Mouse (Mus musculus) liver, postnatal 0 days (tissue): ENCODE results near the gene Dctn2. TPM values are rescaled to one million over a fixed set of nuclear protein-coding genes. Genes with fewer than 3 reads are reported as not detected.

Source experiments
- ATAC-seq: fragments of 200-750 bp; cut with Nextera tagmentation; 2 replicates; pipeline ENCODE4 v1.8.0; 2017; ENCODE audit warnings: mild to moderate bottlenecking, moderate library complexity
- DNase-seq: peaks from one replicate; pipeline ENCODE4 v3.0.0-alpha.2; 2016
- H3K27ac ChIP-seq: fragments of 300-500 bp; sonication (generic); 2 replicates; pipeline ENCODE4 v1.5.1; 2014; ENCODE audit warnings: antibody characterized with exemption, moderate library complexity, mild to moderate bottlenecking, low read depth
- H3K27me3 ChIP-seq: fragments of 300-500 bp; sonication (generic); 2 replicates; pipeline ENCODE4 v1.6.1; 2014; ENCODE audit warnings: low read length, control low read depth, mixed read lengths; ENCODE audit not compliant: insufficient read depth
- H3K36me3 ChIP-seq: fragments of 300-500 bp; sonication (generic); replicated peaks from 2 replicates; pipeline ENCODE4 v1.6.1; 2014; ENCODE audit warnings: mild to moderate bottlenecking, control low read depth, low read length, moderate library complexity, mixed read lengths; ENCODE audit not compliant: insufficient read depth
- H3K4me1 ChIP-seq: fragments of 300-500 bp; sonication (generic); 2 replicates; pipeline ENCODE4 v1.6.1; 2014; ENCODE audit warnings: antibody characterized with exemption, mild to moderate bottlenecking, control low read depth; ENCODE audit not compliant: insufficient read depth
- H3K4me2 ChIP-seq: fragments of 300-500 bp; sonication (generic); 2 replicates; pipeline ENCODE4 v1.6.1; 2014; ENCODE audit warnings: low read depth, mild to moderate bottlenecking, low read length, moderate library complexity, mixed read lengths
- H3K4me3 ChIP-seq: fragments of 300-500 bp; sonication (generic); 2 replicates; pipeline ENCODE4 v1.5.1; 2014; ENCODE audit warnings: low read depth, low read length
- H3K9ac ChIP-seq: fragments of 300-500 bp; sonication (generic); replicated peaks from 2 replicates; pipeline ENCODE4 v1.6.1; 2014; ENCODE audit warnings: mild to moderate bottlenecking, moderate library complexity
- H3K9me3 ChIP-seq: fragments of 300-500 bp; sonication (generic); 2 replicates; pipeline ENCODE4 v1.6.1; 2016; ENCODE audit warnings: mild to moderate bottlenecking, control low read depth, low read length, mixed read lengths
- CTCF ChIP-seq: sonication (generic); IDR thresholded peaks from 2 replicates; pipeline ENCODE4 v1.5.1; 2016; ENCODE audit warnings: antibody characterized with exemption, low read depth
- EP300 ChIP-seq: IDR thresholded peaks from 2 replicates; pipeline ENCODE4 v1.6.1; 2016; ENCODE audit warnings: antibody characterized with exemption, low read depth, mild to moderate bottlenecking
- WGBS: fragments of 180-500 bp; shearing (Covaris S2); extraction: QIAGEN DNeasy Blood & Tissue Kit; methylation state at CpG from one replicate; pipeline ENCODE4 v1.1.7; 2014; ENCODE audit not compliant: insufficient replicate concordance; 5-methylcytosine and 5-hydroxymethylcytosine counted together
- polyA plus RNA-seq: library from polyadenylated mRNA; unstranded; fragments of >200 nt; fragmentation: Nextera tagmentation; extraction: Ambion mirVana; gene quantifications from 2 replicates; pipeline ENCODE4 v1.2.1, GENCODE M21; 2015

The Dctn2 gene
- polyA plus RNA-seq, 1 experiment from 2014 or later: 65.3 TPM

DNA sequence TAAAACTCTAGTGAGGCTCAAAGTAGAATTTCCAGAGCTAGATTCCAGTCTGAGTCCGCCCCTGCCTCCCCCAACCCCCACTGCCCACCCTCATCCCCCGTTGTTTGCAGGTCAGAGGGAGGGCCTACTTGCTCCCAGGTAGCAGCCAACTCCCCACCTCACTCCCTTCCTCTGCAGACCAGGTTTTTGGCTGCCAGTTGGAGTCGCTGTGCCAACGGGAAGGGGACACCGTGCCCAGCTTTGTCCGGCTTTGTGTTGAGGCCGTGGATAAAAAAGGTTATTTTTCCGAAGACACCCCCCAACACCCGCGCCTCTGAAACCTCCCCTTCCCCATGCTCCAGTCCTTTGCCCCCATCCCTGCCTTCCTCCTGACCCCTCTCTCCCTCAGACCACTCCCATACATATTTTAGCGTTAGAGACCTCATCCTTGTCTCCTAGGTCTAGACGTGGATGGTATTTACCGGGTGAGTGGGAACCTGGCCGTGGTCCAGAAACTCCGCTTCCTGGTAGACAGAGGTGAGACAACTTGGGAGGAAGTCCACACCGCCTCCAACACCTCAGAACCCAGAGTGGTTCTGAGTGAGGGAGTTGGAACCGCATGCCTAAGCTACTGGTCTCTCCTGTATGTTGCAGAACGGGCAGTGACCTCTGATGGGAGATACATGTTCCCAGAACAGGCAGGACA is 61.4 kb downstream of the Dctn2 start:
- 75% methylated on average over 18 of the region's 18 CpGs for WGBS
- H3K4me1 ChIP-seq: peaks cover 22% of the 10 kb centered on the region
- ATAC-seq: no peak

DNA sequence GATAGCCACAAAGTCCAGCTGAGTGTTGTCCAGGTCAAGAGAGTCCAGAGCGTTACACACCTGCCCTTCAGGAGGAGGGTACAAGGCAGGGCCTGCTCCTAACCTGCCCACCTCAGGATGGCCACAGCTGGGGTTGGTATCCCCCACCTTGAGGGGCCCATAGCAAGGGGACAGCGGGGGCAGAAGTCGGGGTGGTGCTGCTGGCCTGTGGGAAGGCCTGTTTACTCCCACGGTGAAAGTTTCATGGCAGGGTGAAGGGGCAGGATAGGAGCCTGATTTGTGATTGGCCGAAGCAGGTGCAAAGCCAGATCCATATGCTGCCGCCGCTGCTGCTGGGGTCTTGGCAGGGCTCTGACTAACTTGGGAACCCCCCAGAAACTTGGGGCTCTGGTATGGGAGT is 64.0 kb downstream of the Dctn2 start:
- Histone ChIP-seq H3K27me3 (0 out of 2 replicates have a peak, but pooled peaks cover 3% of the 10 kb centered on the region), H3K9me3 (no peaks in the 10 kb centered on the region), H3K9ac (no peak overlapping the region), H3K4me3 (no peak overlapping the region), H3K4me1 (peaks cover 18% of the 10 kb centered on the region), H3K27ac (no peak overlapping the region), H3K36me3 (peaks cover 5% of the 10 kb centered on the region), H3K4me2 (no peak overlapping the region)
- no peak for DNase-seq
- peak; percentile 39; the same call in 1 of the 2 replicates for ATAC-seq
- TF ChIP-seq CTCF: no peak
- no peak for TF ChIP-seq EP300
- WGBS: 75% methylated on average over 7 of the region's 7 CpGs

More for the DNA sequence above, 61.4 kb downstream of the Dctn2 start:
- Histone ChIP-seq H3K4me2 (no peak overlapping the region), H3K9me3 (no peaks in the 10 kb centered on the region), H3K27me3 (0 out of 2 replicates have a peak, but pooled peaks cover 3% of the 10 kb centered on the region), H3K4me3 (no peak overlapping the region), H3K9ac (no peak overlapping the region), H3K27ac (no peak overlapping the region), H3K36me3 (peaks cover 5% of the 10 kb centered on the region)
- DNase-seq: no peak
- TF ChIP-seq EP300 (no peak), CTCF (no peak)

Other genes starting within 250 kb of the Dctn2 start
- gene Tsfm, start 235.5 kb upstream of the Dctn2 start, polyA plus RNA-seq: 37.7 and 38.4 TPM in 2 replicates
- gene Mettl1, start 225.0 kb upstream of the Dctn2 start, polyA plus RNA-seq: 14.9 and 15.0 TPM in 2 replicates
- gene Eef1akmt3, start 224.9 kb upstream of the Dctn2 start, polyA plus RNA-seq: 0.05 and 0.07 TPM in 2 replicates
- gene Cyp27b1, start 218.1 kb upstream of the Dctn2 start, polyA plus RNA-seq: not detected in 2 replicates
- gene March9, start 206.2 kb upstream of the Dctn2 start, polyA plus RNA-seq: 0.04 and 0.06 TPM in 2 replicates
- 209 and 225 TPM in 2 replicates for gene Cdk4, start 202.8 kb upstream of the Dctn2 start, polyA plus RNA-seq
- gene Tspan31, start 196.1 kb upstream of the Dctn2 start, polyA plus RNA-seq: 224 and 230 TPM in 2 replicates
- gene Agap2, start 191.1 kb upstream of the Dctn2 start, polyA plus RNA-seq: 0.33 and 0.88 TPM in 2 replicates
- 78.8 and 81.4 TPM in 2 replicates for gene Os9, start 145.2 kb upstream of the Dctn2 start, polyA plus RNA-seq
- gene B4galnt1, start 101.1 kb upstream of the Dctn2 start, polyA plus RNA-seq: 27.2 and 32.2 TPM in 2 replicates
- gene Slc26a10, start 85.7 kb upstream of the Dctn2 start, polyA plus RNA-seq: 2.0 TPM in 2 replicates
- gene Arhgef25, start 76.3 kb upstream of the Dctn2 start, polyA plus RNA-seq: 1.9 and 2.6 TPM in 2 replicates
- 8.8 and 8.9 TPM in 2 replicates for gene Dtx3, start 70.6 kb upstream of the Dctn2 start, polyA plus RNA-seq
- 14.7 and 17.7 TPM in 2 replicates for gene Pip4k2c, start 54.8 kb upstream of the Dctn2 start, polyA plus RNA-seq
- gene Kif5a, start 3.0 kb upstream of the Dctn2 start, polyA plus RNA-seq: 0.06 TPM in 2 replicates
- gene Mbd6, start 22.6 kb downstream of the Dctn2 start, polyA plus RNA-seq: 5.3 and 5.7 TPM in 2 replicates
- 51.3 and 62.3 TPM in 2 replicates for gene Mars, start 45.4 kb downstream of the Dctn2 start, polyA plus RNA-seq
- gene Arhgap9, start 55.6 kb downstream of the Dctn2 start, polyA plus RNA-seq: 13.5 and 14.8 TPM in 2 replicates
- 0.04 TPM in 2 replicates for gene Gli1, start 75.6 kb downstream of the Dctn2 start, polyA plus RNA-seq
- 18.4 and 29.0 TPM in 2 replicates for gene Inhbe, start 88.0 kb downstream of the Dctn2 start, polyA plus RNA-seq
- 21.0 and 27.2 TPM in 2 replicates for gene Inhbc, start 104.1 kb downstream of the Dctn2 start, polyA plus RNA-seq
- 16.6 and 17.3 TPM in 2 replicates for gene R3hdm2, start 114.0 kb downstream of the Dctn2 start, polyA plus RNA-seq
- 0.21 and 0.57 TPM in 2 replicates for gene Stac3, start 235.3 kb downstream of the Dctn2 start, polyA plus RNA-seq
- 13.1 and 23.1 TPM in 2 replicates for gene Ndufa4l2, start 248.6 kb downstream of the Dctn2 start, polyA plus RNA-seq